Mouse (Mus musculus) embryo, embryonic 11 days (tissue): ENCODE results near the gene Cebpb.

Experiments
- DNase-seq: peaks from one replicate; pipeline ENCODE4 v3.0.0-alpha.2; 2015

Gene Cebpb

GRCm38 (mm10) chr2:167691871-167692661 is 3.4 kb downstream of the Cebpb start:
- DNase-seq: no peak

DNA sequence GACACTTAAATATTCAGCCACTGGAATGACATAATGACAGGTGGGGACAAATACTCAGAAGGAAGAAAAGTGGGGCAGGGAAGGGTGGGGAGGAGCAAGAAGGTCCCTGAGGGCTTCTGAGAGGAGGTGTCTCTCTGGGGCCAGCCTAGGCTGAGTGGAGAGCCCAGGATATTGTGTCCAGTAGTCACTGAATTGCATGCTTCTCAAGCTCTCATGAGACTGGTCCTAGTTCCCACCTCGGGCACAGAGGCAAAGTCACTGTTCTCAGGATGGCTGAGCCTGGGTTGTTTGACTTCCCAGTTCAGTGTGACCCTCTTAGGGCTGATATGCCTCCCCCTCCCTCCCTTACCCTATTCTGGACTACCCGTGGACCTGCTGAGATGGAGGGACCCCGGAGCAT is 4.1 kb downstream of the Cebpb start:
- no peak for DNase-seq

DNA sequence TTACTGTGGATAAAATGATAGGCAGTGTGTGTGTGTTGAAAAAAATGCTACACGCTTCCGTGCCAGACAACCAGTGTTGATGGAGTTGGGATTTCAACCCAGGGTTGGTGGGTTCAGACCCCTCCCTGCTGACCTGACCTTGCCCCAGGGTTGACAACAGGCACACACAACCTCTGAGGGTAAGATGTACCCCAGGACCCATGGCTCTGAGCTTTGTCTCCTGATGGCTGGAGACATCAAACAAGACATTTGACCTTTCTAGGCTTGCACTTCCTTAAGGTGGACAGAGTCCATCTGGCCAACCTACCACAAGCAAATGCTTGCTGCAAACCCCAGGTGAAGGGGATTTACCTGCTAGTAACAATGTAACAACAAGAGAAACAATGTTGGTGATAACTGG is 4.8 kb downstream of the Cebpb start:
- DNase-seq: no peak

DNA sequence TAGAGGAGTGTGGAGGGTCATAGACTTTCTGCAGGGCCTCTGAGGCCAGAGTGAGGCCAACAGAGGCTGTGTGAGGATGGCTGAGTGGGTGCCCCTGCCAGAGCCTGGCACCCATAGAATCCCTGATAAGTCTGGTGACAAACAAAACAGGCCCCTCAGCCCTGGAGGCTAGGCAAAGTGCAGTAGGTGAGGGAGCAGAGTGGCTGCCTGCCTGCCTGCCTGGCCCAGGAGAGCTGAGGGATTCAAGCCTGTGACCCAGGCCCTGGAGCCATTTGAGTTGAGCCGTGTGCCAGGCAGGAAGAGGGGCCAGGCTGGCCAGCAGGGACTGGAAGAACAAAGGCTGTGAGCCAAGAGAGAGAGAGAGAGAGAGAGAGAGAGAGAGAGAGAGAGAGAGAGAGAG is 5.5 kb downstream of the Cebpb start:
- no peak for DNase-seq

DNA sequence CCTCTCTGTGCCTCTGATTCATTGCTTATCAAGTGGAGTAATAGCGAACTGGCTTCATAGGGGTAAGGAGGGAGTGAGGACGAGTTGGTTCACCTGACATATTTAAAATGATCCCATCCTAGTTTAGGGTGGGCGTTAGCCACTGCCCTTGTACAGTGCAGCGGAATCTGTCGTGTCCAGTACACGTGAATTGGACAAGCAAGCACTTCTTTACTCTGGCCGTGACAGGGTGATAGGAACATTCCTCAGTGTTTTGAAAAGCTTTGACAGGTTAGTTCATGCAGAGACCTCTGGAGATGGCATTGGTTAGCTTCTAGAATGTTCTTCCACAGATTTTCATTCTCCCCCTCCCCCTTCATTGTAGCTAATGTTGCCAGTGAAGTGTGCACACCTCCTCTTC is 6.2 kb downstream of the Cebpb start:
- DNase-seq: no peak

DNA sequence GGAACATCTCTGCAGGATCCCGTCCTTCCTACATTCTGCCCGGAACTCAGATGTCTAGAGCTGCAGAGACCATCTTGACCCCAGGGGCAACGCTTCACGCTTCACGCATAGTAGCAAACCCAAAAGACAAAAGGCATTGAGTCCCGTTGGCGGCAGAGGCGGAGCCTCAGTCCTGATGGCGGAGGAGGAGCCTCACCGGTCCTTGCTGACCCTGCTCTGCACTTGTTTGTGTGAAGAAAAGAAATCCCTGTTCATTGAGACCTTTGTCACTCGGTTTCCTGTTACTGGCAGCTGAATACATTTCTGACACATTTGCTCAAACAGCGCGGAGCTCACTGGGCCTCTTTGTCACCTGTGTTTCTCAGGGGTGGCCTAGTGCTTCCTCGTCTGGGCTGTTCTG is 6.8 kb downstream of the Cebpb start:
- no peak for DNase-seq

DNA sequence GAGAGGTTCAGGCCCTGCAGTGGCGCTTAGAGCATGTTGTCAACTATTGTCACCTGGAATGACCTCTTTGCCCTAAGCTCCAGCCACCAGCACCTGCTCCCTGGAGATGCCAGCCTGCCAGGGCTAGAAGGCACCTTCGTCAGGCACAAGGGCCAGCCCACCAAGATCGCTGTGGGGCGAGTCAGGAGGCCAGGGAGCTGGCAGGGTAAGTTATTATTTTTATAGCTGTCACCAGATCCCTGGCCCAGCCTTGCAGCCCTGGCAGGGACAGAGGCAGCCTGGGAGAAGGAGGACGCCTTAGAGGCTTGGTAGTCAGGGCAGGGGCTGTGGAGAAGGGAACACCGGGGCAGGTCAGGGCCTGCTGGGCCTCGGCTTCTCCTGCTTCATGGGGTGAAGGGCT is 7.4 kb downstream of the Cebpb start:
- DNase-seq: no peak

DNA sequence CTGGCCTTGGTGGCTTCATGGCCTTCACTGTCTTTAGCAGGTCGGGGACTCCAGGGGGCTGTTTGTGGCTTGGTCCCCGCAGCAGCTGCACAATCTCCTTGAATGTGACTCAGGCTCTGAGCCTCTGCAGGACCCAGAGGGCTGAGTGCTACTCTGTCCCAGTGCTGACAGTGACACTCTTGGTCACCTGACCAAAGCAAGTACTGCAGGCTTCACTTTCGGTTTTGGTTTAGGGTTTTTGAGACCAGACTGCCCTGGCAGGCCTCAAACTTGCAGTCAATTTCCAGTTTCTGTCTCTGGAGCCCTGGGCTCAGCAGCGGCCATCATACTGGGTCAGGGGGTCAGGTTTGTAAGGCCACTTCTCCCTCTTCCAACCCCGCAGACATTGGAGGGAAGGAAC is 9.2 kb downstream of the Cebpb start:
- DNase-seq: no peak

DNA sequence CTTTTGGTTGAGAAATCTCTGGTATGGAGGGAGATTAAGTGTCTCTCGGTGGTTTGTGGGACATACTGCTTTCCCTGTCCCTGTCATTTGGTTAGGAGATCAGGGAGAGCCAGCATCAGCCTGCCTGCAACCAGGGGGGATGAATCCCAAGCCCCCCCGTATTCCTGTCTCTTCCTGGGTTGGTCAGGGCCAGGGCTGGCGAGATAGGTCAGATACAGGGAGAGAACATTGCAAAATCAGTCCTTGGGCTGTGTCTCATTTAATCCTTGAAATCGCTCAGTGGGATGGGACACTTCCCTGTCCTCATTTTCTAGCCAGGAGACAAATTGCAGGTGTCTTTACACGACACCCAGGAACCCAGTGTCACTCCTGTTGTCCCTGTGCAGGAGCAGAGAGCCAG is 11.3 kb downstream of the Cebpb start:
- DNase-seq: no peak

GRCm38 (mm10) chr2:167701472-167701871 is 12.8 kb downstream of the Cebpb start:
- no peak for DNase-seq

DNA sequence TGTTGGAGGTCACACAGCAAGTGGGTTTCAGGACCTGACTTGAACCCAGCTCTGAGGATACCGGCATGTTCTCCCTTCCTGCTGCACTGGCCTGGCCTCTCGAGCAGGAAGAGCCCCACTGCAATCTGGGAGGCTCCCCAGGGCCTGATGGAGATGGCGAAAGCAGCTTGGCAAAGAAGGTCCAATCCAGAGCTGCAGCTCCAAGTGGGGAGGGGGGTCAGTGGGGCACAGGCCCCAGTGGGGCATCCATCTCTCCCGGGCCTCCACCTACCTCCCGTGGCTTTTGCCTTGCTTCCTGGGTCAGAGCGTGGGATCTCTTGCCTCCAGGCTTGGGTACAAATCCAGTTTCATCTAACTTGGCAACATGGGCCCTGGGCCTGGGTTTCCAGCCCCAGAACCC is 13.4 kb downstream of the Cebpb start:
- DNase-seq: no peak

DNA sequence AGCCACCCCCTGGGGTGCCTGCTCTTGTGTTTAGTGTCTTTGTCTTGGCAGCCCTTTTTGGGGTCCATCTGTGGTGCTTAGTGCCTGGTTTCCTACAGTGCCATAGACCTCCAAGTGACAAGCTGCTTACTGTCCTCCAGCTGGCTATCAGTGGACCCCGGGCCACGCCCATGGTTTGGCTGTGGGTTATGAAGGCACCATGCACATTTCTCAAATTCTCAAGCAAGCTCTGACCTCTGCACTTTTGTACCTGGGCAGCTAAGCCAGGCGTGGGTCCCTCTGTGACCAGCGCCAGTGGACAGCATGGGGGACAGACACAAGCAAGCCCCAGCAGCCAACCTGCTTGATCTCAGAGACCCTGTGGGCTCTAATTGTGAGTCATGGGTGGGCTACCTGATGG is 15.7 kb downstream of the Cebpb start:
- no peak for DNase-seq

- DNase-seq: no peak
These were observed 17.6 kb downstream of the Cebpb start for GRCm38 (mm10) chr2:167706183-167706939.

- DNase-seq: no peak
These were observed 19.7 kb downstream of the Cebpb start for GRCm38 (mm10) chr2:167708373-167708772.

DNA sequence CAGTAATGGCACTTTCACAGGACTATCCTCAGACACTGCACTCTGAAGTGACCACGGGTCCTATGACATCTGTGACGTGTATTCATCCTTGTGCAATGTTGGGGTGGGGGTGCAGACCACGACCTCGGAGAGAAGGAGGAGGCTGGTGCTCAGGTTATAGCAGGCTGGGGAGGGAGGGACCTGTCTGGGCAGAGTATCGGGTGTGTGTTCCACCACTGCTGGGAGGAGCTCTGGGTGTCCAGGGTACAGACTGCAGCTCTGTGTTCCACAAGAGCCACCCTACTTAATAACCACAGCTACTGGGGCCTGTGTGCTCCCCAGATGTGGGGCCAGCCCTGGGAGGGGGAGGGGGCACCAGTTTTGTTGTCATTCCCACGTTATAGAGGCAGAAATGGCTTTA is 21.3 kb downstream of the Cebpb start:
- DNase-seq: no peak

DNA sequence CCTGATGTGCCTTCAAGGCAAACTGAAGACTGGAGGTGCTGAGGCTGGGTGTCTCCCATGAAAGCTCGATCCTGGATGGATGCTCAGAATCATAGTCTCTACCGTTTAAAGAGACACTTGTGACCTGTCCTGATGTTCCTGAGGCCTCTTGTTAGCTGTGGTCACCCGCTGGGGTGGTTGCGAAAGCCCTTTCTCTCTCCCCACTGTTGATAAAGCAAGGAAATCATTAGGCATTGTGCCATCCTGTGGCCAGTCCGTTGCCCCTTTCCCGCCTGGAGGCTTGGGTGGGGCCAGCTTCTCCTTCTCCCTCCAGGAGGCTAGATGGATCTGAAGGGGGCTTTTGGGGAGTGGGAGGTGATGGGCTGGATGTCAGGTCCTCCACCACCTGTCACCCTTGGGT is 21.9 kb downstream of the Cebpb start:
- DNase-seq: no peak

- no peak for DNase-seq
These were observed 24.4 kb downstream of the Cebpb start for GRCm38 (mm10) chr2:167712872-167713821.

DNA sequence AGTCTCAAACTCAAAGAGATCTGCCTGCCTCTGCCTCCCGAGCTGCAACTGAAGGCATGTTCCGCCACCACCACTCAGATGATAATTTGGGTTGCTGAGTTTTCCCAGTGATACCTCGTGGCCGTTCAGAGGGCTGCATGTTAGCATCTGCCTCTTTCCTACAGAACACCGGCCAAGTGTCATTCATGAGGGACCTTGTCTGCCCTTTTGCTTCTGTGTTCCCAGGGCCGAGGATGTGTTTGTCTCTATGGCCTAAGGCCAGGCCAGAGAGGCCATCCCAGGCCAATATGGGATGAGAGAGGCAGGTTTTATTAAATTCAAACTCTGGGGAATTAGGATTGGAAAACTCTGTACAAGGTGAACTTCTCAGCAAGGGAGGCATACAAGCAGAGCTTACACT is 25.6 kb downstream of the Cebpb start:
- DNase-seq: no peak

- no peak for DNase-seq
These were observed 26.3 kb downstream of the Cebpb start for GRCm38 (mm10) chr2:167715008-167715407.

DNA sequence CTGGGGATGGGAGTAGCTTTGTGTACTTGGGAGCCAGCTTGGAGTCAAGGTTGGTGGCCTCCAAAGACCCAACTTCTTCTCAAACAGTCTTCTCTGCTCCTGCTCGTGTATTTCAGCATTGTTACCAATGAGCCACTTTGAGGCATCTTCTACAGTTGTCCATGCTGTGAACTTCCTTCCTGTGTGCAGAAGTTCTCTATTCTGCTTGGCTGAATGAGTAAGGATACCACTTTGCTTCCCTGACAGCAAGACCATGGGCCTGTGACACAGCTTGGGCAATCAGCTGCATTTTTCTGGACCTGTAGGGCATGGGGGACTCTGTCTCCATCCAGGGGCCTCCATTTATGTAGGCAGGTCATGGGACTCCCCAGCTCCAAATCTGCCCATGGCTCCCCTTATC is 28.5 kb downstream of the Cebpb start:
- DNase-seq: no peak

GRCm38 (mm10) chr2:167719520-167719919 is 30.8 kb downstream of the Cebpb start:
- DNase-seq: no peak

GRCm38 (mm10) chr2:167721159-167721882 is 32.6 kb downstream of the Cebpb start:
- DNase-seq: no peak

DNA sequence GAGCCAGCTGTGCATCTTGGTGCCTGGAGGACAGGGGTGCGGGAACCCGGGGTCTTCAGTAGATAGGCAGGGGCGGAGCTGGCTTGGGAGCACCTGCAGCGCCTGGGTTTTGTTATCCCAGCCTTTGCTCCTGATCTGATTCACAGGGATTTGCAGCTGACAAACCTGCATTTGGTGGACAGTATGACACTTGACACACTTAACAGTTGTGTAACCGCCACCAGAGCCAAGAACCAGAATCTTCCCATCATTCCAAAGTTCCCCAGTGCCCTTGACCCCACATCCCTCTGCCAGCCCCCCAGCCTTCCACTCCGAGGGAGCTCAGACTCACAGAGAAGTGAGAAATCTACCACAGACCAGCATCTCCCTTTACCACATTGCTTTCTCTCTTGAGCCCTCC is 33.8 kb downstream of the Cebpb start:
- DNase-seq: no peak
